Mouse (Mus musculus) liver, embryonic 13.5 days (tissue): ENCODE data around the gene Limk2. TPM values are rescaled to one million over a fixed set of nuclear protein-coding genes. Genes with fewer than 3 reads are reported as not detected.

Experiments
- ATAC-seq: fragments of 200-750 bp; cut with Nextera tagmentation; 2 replicates; pipeline ENCODE4 v1.8.0; 2017; ENCODE audit warnings: low read depth, mild to moderate bottlenecking, moderate number of reproducible peaks, moderate library complexity
- DNase-seq: peaks from one replicate; pipeline ENCODE4 v3.0.0; 2022
- H3K27ac ChIP-seq: fragments of 300-500 bp; sonication (generic); 2 replicates; pipeline ENCODE4 v1.5.1; 2015; ENCODE audit warnings: moderate library complexity, mild to moderate bottlenecking, inconsistent platforms
- H3K27me3 ChIP-seq: fragments of 300-500 bp; sonication (generic); 2 replicates; pipeline ENCODE4 v1.6.1; 2015; ENCODE audit warnings: mild to moderate bottlenecking, inconsistent platforms
- H3K36me3 ChIP-seq: fragments of 300-500 bp; sonication (generic); 2 replicates; pipeline ENCODE4 v1.6.1; 2015; ENCODE audit warnings: mild to moderate bottlenecking, inconsistent platforms
- H3K4me1 ChIP-seq: fragments of 300-500 bp; sonication (generic); replicated peaks from 2 replicates; pipeline ENCODE4 v1.6.1; 2015; ENCODE audit warnings: inconsistent platforms
- H3K4me2 ChIP-seq: fragments of 300-500 bp; sonication (generic); 2 replicates; pipeline ENCODE4 v1.6.1; 2015; ENCODE audit warnings: inconsistent platforms, mild to moderate bottlenecking, moderate library complexity
- H3K4me3 ChIP-seq: fragments of 300-500 bp; sonication (generic); replicated peaks from 2 replicates; pipeline ENCODE4 v1.5.1; 2015; ENCODE audit warnings: mild to moderate bottlenecking, inconsistent platforms
- H3K9ac ChIP-seq: fragments of 300-500 bp; sonication (generic); 2 replicates; pipeline ENCODE4 v1.6.1; 2015; ENCODE audit warnings: mild to moderate bottlenecking, inconsistent platforms
- H3K9me3 ChIP-seq: fragments of 300-500 bp; sonication (generic); replicated peaks from 2 replicates; pipeline ENCODE4 v1.6.1; 2016; ENCODE audit warnings: inconsistent platforms
- WGBS: fragments of 180-500 bp; shearing (Covaris S2); methylation state at CpG from one replicate; pipeline ENCODE4 v1.1.7; 2015; ENCODE audit not compliant: insufficient replicate concordance; 5-methylcytosine and 5-hydroxymethylcytosine counted together
- polyA plus RNA-seq: library from polyadenylated mRNA; unstranded; fragments of >200 nt; fragmentation: Nextera tagmentation; extraction: Ambion mirVana; gene quantifications from 2 replicates; pipeline ENCODE4 v1.2.1, GENCODE M21; 2015

Gene Limk2
- polyA plus RNA-seq, 1 experiment from 2014 or later, result 8.7 TPM

- Histone ChIP-seq H3K4me2 (no peak overlapping the region), H3K4me1 (peaks cover 23% of the 10 kb centered on the region), H3K36me3 (no peaks in the 10 kb centered on the region; the same call in 1 of the 2 replicates), H3K4me3 (no peak overlapping the region), H3K9ac (no peak overlapping the region), H3K27ac (no peak overlapping the region), H3K9me3 (no peaks in the 10 kb centered on the region), H3K27me3 (no peaks in the 10 kb centered on the region)
- 67% methylated on average over 5 of the region's 5 CpGs for WGBS
- no peak for DNase-seq
- no peak for ATAC-seq
Observed at GRCm38 (mm10) chr11:3369449-3369848, 39.5 kb downstream of the Limk2 start.

- 63% methylated on average over 7 of the region's 7 CpGs for whole genome bisulfite sequencing
- H3K4me2 ChIP-seq, result no peak overlapping the region
Observed at GRCm38 (mm10) chr11:3368983-3369382, 40.0 kb downstream of the Limk2 start.

DNA sequence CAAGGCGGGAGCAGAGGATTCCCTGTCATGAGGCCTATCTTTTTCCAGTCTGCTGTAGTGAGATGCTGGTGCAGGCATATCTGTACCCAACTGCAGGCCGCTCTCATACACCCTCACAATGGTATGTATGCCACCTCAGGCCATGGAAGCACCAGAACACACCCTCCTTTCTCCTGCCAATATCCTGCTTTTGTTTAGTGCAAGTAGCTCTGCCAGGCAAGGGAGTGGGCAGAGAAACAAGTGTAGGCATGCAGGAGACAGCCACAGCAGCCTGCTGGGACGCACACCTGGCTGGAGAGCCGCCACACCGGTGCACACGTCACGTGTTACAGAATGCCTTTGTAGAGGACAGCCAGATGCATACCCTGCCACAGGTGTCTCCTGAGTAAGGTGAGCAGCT is 42.6 kb downstream of the Limk2 start:
- ATAC-seq, result no peak

More at GRCm38 (mm10) chr11:3368983-3369382, 40.0 kb downstream of the Limk2 start:
- no peak overlapping the region for H3K4me3 ChIP-seq
- no peaks in the 10 kb centered on the region; the same call in 1 of the 2 replicates for H3K36me3 ChIP-seq
- H3K9me3 ChIP-seq, result no peaks in the 10 kb centered on the region
- H3K27ac ChIP-seq, result no peak overlapping the region
- peaks cover 21% of the 10 kb centered on the region for H3K4me1 ChIP-seq
- no peaks in the 10 kb centered on the region for H3K27me3 ChIP-seq
- no peak for ATAC-seq
- H3K9ac ChIP-seq, result no peak overlapping the region
- DNase-seq, result no peak

DNA sequence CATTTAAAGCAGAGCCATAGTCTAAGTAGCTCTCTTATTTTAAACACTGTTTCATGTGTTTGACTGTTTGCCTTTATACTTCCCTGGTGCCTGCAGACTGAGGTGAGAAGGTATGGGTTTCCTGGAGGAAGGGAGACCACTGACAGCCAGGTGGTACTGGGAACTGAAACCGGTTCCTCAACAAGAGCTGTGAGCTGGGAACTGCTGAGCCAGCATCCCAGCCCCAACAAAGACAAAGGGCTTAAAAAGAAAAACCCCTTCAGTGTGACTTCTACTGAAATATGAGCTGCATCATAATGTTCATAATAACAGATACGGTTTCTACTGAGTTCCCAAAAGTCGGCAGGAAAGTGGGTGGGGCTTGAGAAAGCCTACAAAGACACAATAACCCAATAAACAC is 46.1 kb downstream of the Limk2 start:
- ATAC-seq, result no peak
- Histone ChIP-seq H3K4me3 (no peak overlapping the region), H3K9me3 (no peaks in the 10 kb centered on the region), H3K4me1 (no peaks in the 10 kb centered on the region), H3K27ac (no peak overlapping the region), H3K27me3 (no peaks in the 10 kb centered on the region), H3K36me3 (peaks cover 23% of the 10 kb centered on the region), H3K4me2 (no peak overlapping the region), H3K9ac (no peak overlapping the region)
- DNase-seq, result no peak
- 74% methylated on average over 3 of the region's 3 CpGs for WGBS

More for the DNA sequence above, 42.6 kb downstream of the Limk2 start:
- Histone ChIP-seq H3K9me3 (no peaks in the 10 kb centered on the region), H3K4me3 (no peak overlapping the region), H3K36me3 (peaks cover 2% of the 10 kb centered on the region; the same call in 1 of the 2 replicates), H3K4me2 (no peak overlapping the region), H3K27ac (no peak overlapping the region), H3K9ac (no peak overlapping the region), H3K4me1 (peaks cover 11% of the 10 kb centered on the region), H3K27me3 (no peaks in the 10 kb centered on the region)
- WGBS, result 81% methylated on average over 7 of the region's 7 CpGs
- no peak for DNase-seq

- WGBS, result 72% methylated on average over 18 of the region's 18 CpGs
Observed at GRCm38 (mm10) chr11:3352990-3353585, 55.9 kb downstream of the Limk2 start.

DNA sequence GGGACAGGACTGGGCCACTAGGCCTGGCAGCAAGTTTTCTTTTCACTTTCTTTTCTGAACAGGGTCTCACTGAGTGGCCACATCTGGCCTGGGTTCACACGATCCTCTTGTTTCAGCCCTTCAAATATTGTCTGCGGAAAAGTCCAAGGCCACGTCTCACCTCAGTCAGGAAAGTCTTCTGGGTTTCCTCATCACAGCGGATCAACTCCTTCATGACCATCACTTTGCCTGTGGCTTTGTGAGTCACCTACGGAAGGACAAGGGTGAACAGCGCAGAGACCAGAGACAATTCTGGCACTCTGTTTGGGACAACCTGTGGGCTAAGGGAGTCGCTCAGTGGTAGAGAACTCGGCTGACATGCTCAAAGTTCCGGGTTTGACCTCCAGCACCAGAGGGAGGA is 56.9 kb downstream of the Limk2 start:
- Histone ChIP-seq H3K4me1 (peaks cover 22% of the 10 kb centered on the region), H3K9ac (no peak overlapping the region), H3K27ac (no peak overlapping the region), H3K36me3 (peaks cover 50% of the 10 kb centered on the region), H3K4me2 (no peak overlapping the region), H3K4me3 (no peak overlapping the region), H3K27me3 (no peaks in the 10 kb centered on the region), H3K9me3 (no peaks in the 10 kb centered on the region)
- ATAC-seq, result no peak
- no peak for DNase-seq
- WGBS, result 86% methylated on average over 9 of the region's 9 CpGs

More at GRCm38 (mm10) chr11:3352990-3353585, 55.9 kb downstream of the Limk2 start:
- no peak overlapping the region for H3K9ac ChIP-seq
- peaks cover 53% of the 10 kb centered on the region for H3K36me3 ChIP-seq
- DNase-seq (no peak), ATAC-seq (no peak)
- no peak overlapping the region for H3K4me3 ChIP-seq
- H3K4me2 ChIP-seq, result no peak overlapping the region
- no peaks in the 10 kb centered on the region for H3K9me3 ChIP-seq
- peaks cover 14% of the 10 kb centered on the region for H3K4me1 ChIP-seq
- no peaks in the 10 kb centered on the region for H3K27me3 ChIP-seq
- H3K27ac ChIP-seq, result no peak overlapping the region

GRCm38 (mm10) chr11:3349343-3349695 is 59.7 kb downstream of the Limk2 start:
- 76% methylated on average over 4 of the region's 4 CpGs for WGBS
- Histone ChIP-seq H3K27ac (0 out of 2 replicates have a peak overlapping the region, but pooled peaks have one; percentile 3), H3K9me3 (no peaks in the 10 kb centered on the region), H3K4me2 (no peak overlapping the region), H3K9ac (no peak overlapping the region), H3K27me3 (no peaks in the 10 kb centered on the region), H3K4me3 (no peak overlapping the region), H3K4me1 (peaks cover 22% of the 10 kb centered on the region), H3K36me3 (peaks cover 58% of the 10 kb centered on the region)
- no peak for DNase-seq
- no peak for ATAC-seq

GRCm38 (mm10) chr11:3348576-3349342 is 60.2 kb downstream of the Limk2 start:
- Histone ChIP-seq H3K9ac (no peak overlapping the region), H3K27me3 (no peaks in the 10 kb centered on the region), H3K4me2 (no peak overlapping the region), H3K27ac (0 out of 2 replicates have a peak overlapping the region, but pooled peaks have one; percentile 3), H3K9me3 (no peaks in the 10 kb centered on the region), H3K4me1 (peaks cover 22% of the 10 kb centered on the region), H3K36me3 (peaks cover 53% of the 10 kb centered on the region), H3K4me3 (no peak overlapping the region)
- DNase-seq (no peak), ATAC-seq (0 out of 2 replicates have a peak, but pooled peaks have one; percentile 33)
- 35% methylated on average over 6 of the region's 6 CpGs for WGBS

DNA sequence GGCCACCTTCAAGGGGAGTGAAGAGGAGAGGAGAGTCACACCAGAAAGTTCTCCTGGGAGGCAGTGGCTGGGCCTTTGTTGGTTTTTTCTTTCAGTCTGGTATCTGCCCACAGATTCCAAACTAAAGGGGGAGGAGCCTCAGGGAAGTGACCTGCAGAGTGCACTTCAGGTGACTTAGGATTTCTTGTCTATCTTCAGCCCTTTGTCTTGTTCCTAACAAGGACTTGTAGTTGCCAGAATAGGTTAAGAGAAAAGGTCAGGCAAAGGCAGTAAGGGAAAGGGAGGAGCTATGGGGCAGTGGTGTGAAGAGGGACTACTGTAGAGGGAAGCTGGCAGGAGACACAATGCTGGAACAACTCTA is 61.2 kb downstream of the Limk2 start:
- DNase-seq (no peak), ATAC-seq (no peak)
- H3K4me3 ChIP-seq, result no peak overlapping the region
- H3K36me3 ChIP-seq, result peaks cover 43% of the 10 kb centered on the region
- no peaks in the 10 kb centered on the region for H3K9me3 ChIP-seq
- no peaks in the 10 kb centered on the region for H3K27me3 ChIP-seq
- peaks cover 22% of the 10 kb centered on the region for H3K4me1 ChIP-seq
- no peak overlapping the region for H3K4me2 ChIP-seq
- H3K9ac ChIP-seq, result no peak overlapping the region
- peak overlapping the region; percentile 21; the same call in 1 of the 2 replicates for H3K27ac ChIP-seq

GRCm38 (mm10) chr11:3347091-3347834 is 61.7 kb downstream of the Limk2 start:
- no peak overlapping the region for H3K9ac ChIP-seq
- DNase-seq, result peak; percentile 62
- 58% methylated on average over 12 of the region's 12 CpGs for WGBS
- no peaks in the 10 kb centered on the region for H3K9me3 ChIP-seq
- no peak overlapping the region for H3K4me2 ChIP-seq
- no peaks in the 10 kb centered on the region for H3K27me3 ChIP-seq
- H3K27ac ChIP-seq, result 0 out of 2 replicates have a peak overlapping the region, but pooled peaks have one; percentile 21
- peak; percentile 61 for ATAC-seq
- peaks cover 22% of the 10 kb centered on the region for H3K4me1 ChIP-seq
- peaks cover 38% of the 10 kb centered on the region for H3K36me3 ChIP-seq
- H3K4me3 ChIP-seq, result no peak overlapping the region

DNA sequence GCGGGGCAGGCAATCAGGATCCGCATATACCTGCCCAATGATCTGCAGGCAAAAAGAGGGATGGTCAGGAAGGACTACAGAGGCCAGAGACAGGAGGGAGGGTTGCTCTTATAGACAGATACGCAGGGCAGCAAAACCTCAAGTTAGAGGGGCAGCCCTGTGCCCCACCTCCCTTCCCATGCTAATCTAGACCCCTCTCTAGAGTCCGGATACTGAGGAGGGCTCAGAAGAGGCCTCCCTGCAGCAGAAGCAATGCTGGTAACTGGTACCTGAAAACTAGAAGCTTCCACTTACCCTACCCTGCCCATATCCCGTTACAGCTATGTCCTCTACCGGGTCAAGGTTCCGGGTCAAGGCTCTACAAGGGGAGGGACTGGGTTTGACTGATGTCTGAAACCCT is 62.6 kb downstream of the Limk2 start:
- no peaks in the 10 kb centered on the region for H3K27me3 ChIP-seq
- ATAC-seq, result no peak
- WGBS, result 79% methylated on average over 7 of the region's 7 CpGs

More for the DNA sequence above, 62.6 kb downstream of the Limk2 start:
- H3K36me3 ChIP-seq, result peaks cover 31% of the 10 kb centered on the region
- DNase-seq, result no peak
- peaks cover 22% of the 10 kb centered on the region for H3K4me1 ChIP-seq
- H3K4me2 ChIP-seq, result no peak overlapping the region
- no peak overlapping the region for H3K4me3 ChIP-seq
- no peak overlapping the region for H3K9ac ChIP-seq
- H3K27ac ChIP-seq, result no peak overlapping the region
- H3K9me3 ChIP-seq, result no peaks in the 10 kb centered on the region
